Mouse (Mus musculus): ENCODE data around the gene Trim38.
A peak's percentile ranks its signal among the peaks of the same experiment; 100 is the strongest.

Trim38 gene

GRCm38 (mm10) chr13:23761871-23762821 is 7.6 kb upstream of the Trim38 start, which contains the start of gene Hist1h3a:
Gene Hist1h3a, minus strand, starts transcription at chr13:23762386.
- DNase-seq, result peak; percentile 42 to 70

GRCm38 (mm10) chr13:23763242-23763585 is 6.5 kb upstream of the Trim38 start:
- no peak for DNase-seq

- peak; percentile 72 to 75 for DNase-seq
These were observed 6.0 kb upstream of the Trim38 start, which contains the start of gene Hist1h1a for GRCm38 (mm10) chr13:23763586-23764323. Gene Hist1h1a, plus strand, starts transcription at chr13:23763666.

- DNase-seq, result no peak
These were observed 5.2 kb upstream of the Trim38 start for GRCm38 (mm10) chr13:23764324-23765171.

GRCm38 (mm10) chr13:23765172-23765513 is 4.6 kb upstream of the Trim38 start:
- DNase-seq, result no peak

GRCm38 (mm10) chr13:23766772-23767171 is 2.9 kb upstream of the Trim38 start:
- no peak for DNase-seq

- DNase-seq, result no peak
These were observed 797 bp upstream of the Trim38 start for GRCm38 (mm10) chr13:23768834-23769397.

- peak in 1 of 2 experiments; percentile 11 for DNase-seq
These were observed 3.0 kb downstream of the Trim38 start for GRCm38 (mm10) chr13:23772561-23773313.

GRCm38 (mm10) chr13:23778339-23778738 is 8.6 kb downstream of the Trim38 start:
- DNase-seq, result no peak

- DNase-seq, result no peak
These were observed 9.3 kb downstream of the Trim38 start for GRCm38 (mm10) chr13:23779025-23779424.

- peak; percentile 17 to 41 for DNase-seq
These were observed 22.8 kb downstream of the Trim38 start for GRCm38 (mm10) chr13:23792520-23792919.

GRCm38 (mm10) chr13:23799405-23799804 is 29.7 kb downstream of the Trim38 start:
- DNase-seq, result no peak

- no peak for DNase-seq
These were observed 34.8 kb downstream of the Trim38 start for GRCm38 (mm10) chr13:23804532-23804931.

- DNase-seq, result no peak
These were observed 36.8 kb downstream of the Trim38 start, which contains the start of gene Slc17a2 for GRCm38 (mm10) chr13:23806422-23807052. Gene Slc17a2, plus strand, starts transcription at chr13:23806993.

- no peak for DNase-seq
These were observed 46.4 kb downstream of the Trim38 start for GRCm38 (mm10) chr13:23816148-23816547.

- no peak for DNase-seq
These were observed 50.6 kb downstream of the Trim38 start for GRCm38 (mm10) chr13:23820179-23820940.

- DNase-seq, result no peak
These were observed 52.5 kb downstream of the Trim38 start for GRCm38 (mm10) chr13:23822213-23822612.

GRCm38 (mm10) chr13:23826606-23827005 is 56.9 kb downstream of the Trim38 start:
- DNase-seq, result no peak

GRCm38 (mm10) chr13:23833053-23833452 is 63.3 kb downstream of the Trim38 start:
- no peak for DNase-seq

GRCm38 (mm10) chr13:23834836-23835235 is 65.1 kb downstream of the Trim38 start:
- DNase-seq, result no peak

Measured in cerebellum, postnatal 36 days (tissue).